28 mouse cellular contexts compared by ENCODE assay signal in the genomic region with DNA sequence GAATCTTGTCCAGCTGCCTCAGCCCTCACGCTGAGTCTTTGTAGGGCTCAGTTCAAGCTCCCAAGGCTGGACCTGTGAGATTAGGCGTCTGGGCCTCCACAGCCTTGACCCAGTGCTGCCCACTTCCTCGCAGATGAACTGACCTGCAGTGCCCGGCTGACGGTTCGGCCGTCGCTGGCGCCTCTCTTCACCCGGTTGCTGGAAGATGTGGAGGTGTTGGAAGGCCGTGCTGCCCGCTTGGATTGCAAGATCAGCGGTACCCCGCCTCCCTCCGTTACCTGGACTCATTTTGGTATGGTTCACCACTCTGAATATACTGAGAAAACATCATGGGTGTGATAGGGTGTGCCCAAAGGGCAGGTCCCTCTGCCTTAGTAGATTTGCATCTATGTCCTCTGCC. TPM values are rescaled to one million over a fixed set of nuclear protein-coding genes. Genes with fewer than 3 reads are reported as not detected.
DNase-seq lines count a peak whose midpoint lies in the region; ATAC-seq and TF ChIP-seq lines count a peak whose summit lies in the region.
"Had no signal": no experiment of that assay in that cellular context is flagged by ENCODE, and none has a peak within 500 bp of the region (broad histone marks: within the 10 kb centered on the region; RNA-seq: fewer than 3 reads in every experiment).

No protein-coding gene starts in this region.

- no peak overlapping the region for H3K9ac ChIP-seq in heart, adult 2 months (ENCODE audit: low read depth, low read length)
- peak overlapping the region; percentile 5; the same call in 1 of the 2 replicates for H3K9ac ChIP-seq in heart, embryonic 12.5 days
- no peak overlapping the region for H3K9ac ChIP-seq in heart, postnatal 0 days (replicated peaks; ENCODE audit: low read depth, low read length)
- H3K9ac ChIP-seq: forebrain, postnatal 0 days; hindbrain, embryonic 13.5 days; intestine, embryonic 15.5 days; kidney, embryonic 15.5 days had no signal

- no peaks in the 10 kb centered on the region; the same call in 1 of the 2 replicates for H3K36me3 ChIP-seq in heart, adult 2 months (ENCODE audit: control insufficient read depth, insufficient read depth, low read length)
- peaks cover 81% of the 10 kb centered on the region for H3K36me3 ChIP-seq in heart, embryonic 12.5 days
- H3K36me3 ChIP-seq in heart, postnatal 0 days (replicated peaks; ENCODE audit: control insufficient read depth, insufficient read depth, low read length), result peaks cover 71% of the 10 kb centered on the region
- H3K36me3 ChIP-seq: G1E had no signal

- no peak for ATAC-seq in heart, embryonic 12.5 days (ENCODE audit: insufficient number of reproducible peaks, low FRiP score)
- no peak for ATAC-seq in heart, postnatal 0 days (ENCODE audit: insufficient read depth, low read depth)
- ATAC-seq: forebrain, embryonic 14.5 days; forebrain, postnatal 0 days; hindbrain, embryonic 16.5 days; intestine, embryonic 15.5 days; Patski had no signal

- no peak overlapping the region for H3K27ac ChIP-seq in heart, adult 2 months
- 0 out of 2 replicates have a peak overlapping the region, but pooled peaks have one; percentile 5 for H3K27ac ChIP-seq in heart, embryonic 12.5 days (ENCODE audit: poor library complexity, severe bottlenecking)
- peak overlapping the region; percentile 4; the same call in 1 of the 2 replicates for H3K27ac ChIP-seq in heart, postnatal 0 days (ENCODE audit: low read depth)
- H3K27ac ChIP-seq: hindbrain, embryonic 10.5 days; hindbrain, embryonic 13.5 days; intestine, embryonic 15.5 days; kidney, embryonic 15.5 days had no signal

- TF ChIP-seq CTCF in heart, adult 2 months (IDR thresholded peaks at IDR 0.05), result no peak
- TF ChIP-seq CTCF in heart, postnatal 0 days (IDR thresholded peaks at IDR 0.05; ENCODE audit: low read depth), result no peak

- H3K4me3 ChIP-seq in heart, adult 2 months, result no peak overlapping the region
- no peak overlapping the region for H3K4me3 ChIP-seq in heart, embryonic 12.5 days
- no peak overlapping the region for H3K4me3 ChIP-seq in heart, postnatal 0 days (ENCODE audit: low read depth, low read length)
- H3K4me3 ChIP-seq: hindbrain, embryonic 10.5 days; hindbrain, embryonic 13.5 days; intestine, embryonic 15.5 days; kidney, embryonic 15.5 days had no signal

- 72% methylated on average over 15 of the region's 15 CpGs for WGBS in heart, adult 2 months
- WGBS in heart, embryonic 12.5 days, result 89% methylated on average over 15 of the region's 15 CpGs
- 86% methylated on average over 15 of the region's 15 CpGs for WGBS in heart, postnatal 0 days

- intact Hi-C loops in heart, adult 2 months (cut with DNase I), result loop anchor here (5.0 kb wide), 1 partner anchor 34 kb away; no protein-coding TSS in a partner anchor
- intact Hi-C loops in heart, postnatal 25 days (cut with DNase I), result loop anchor here (5.0 kb wide), 1 partner anchor 34 kb away; no protein-coding TSS in a partner anchor

- TF ChIP-seq EP300 in heart, adult 2 months (IDR thresholded peaks at IDR 0.05; ENCODE audit: insufficient read depth, low read depth, low read length), result no peak
- TF ChIP-seq EP300 in heart, postnatal 0 days (IDR thresholded peaks at IDR 0.05; ENCODE audit: low read depth), result no peak

- no peaks in the 10 kb centered on the region for H3K9me3 ChIP-seq in heart, embryonic 12.5 days (replicated peaks)
- H3K9me3 ChIP-seq in heart, postnatal 0 days (replicated peaks; ENCODE audit: control insufficient read depth, low read length), result no peaks in the 10 kb centered on the region
- H3K9me3 ChIP-seq: G1E; hindbrain, embryonic 10.5 days; hindbrain, embryonic 13.5 days; intestine, embryonic 15.5 days; kidney, embryonic 15.5 days had no signal

- H3K79me2 ChIP-seq in heart, adult 2 months (replicated peaks; ENCODE audit: control insufficient read depth, insufficient read depth, low read length), result no peaks in the 10 kb centered on the region

- H3K4me2 ChIP-seq in heart, embryonic 12.5 days, result no peak overlapping the region
- H3K4me2 ChIP-seq in heart, postnatal 0 days (ENCODE audit: low read depth, low read length), result no peak overlapping the region
- H3K4me2 ChIP-seq: hindbrain, embryonic 13.5 days; intestine, embryonic 15.5 days; kidney, embryonic 15.5 days had no signal

- no peaks in the 10 kb centered on the region; the same call in 1 of the 2 replicates for H3K4me1 ChIP-seq in heart, adult 2 months (ENCODE audit: control insufficient read depth, insufficient read depth, low read length)
- H3K4me1 ChIP-seq in heart, embryonic 12.5 days (replicated peaks), result peaks cover 76% of the 10 kb centered on the region
- H3K4me1 ChIP-seq in heart, postnatal 0 days (ENCODE audit: control insufficient read depth, insufficient read depth), result 0 out of 2 replicates have a peak, but pooled peaks cover 3% of the 10 kb centered on the region
- H3K4me1 ChIP-seq: intestine, embryonic 15.5 days had no signal

- H3K27me3 ChIP-seq in heart, adult 2 months (ENCODE audit: control insufficient read depth, insufficient read depth, low read length), result no peaks in the 10 kb centered on the region
- no peaks in the 10 kb centered on the region for H3K27me3 ChIP-seq in heart, embryonic 12.5 days (replicated peaks)
- H3K27me3 ChIP-seq in heart, postnatal 0 days (ENCODE audit: control insufficient read depth, insufficient read depth, low read length), result no peaks in the 10 kb centered on the region
- H3K27me3 ChIP-seq: CH12.LX; intestine, embryonic 15.5 days; kidney, embryonic 15.5 days; Patski had no signal

- DNase-seq in heart, adult 11 months, result peak; percentile 89
- no peak for DNase-seq in heart, adult 2 months
- DNase-seq in heart, postnatal 25 days (ENCODE audit: low spot score), result no peak
- no peak for DNase-seq in heart, postnatal 0 days (ENCODE audit: low spot score)
- no peak for DNase-seq in heart, adult 18-20 months
- DNase-seq: adrenal gland, postnatal 10 days; adrenal gland, postnatal 36 days; B cell, adult 2 months; cerebellum, adult 18-20 months; cerebellum, adult 9-10 months; cerebellum, postnatal 14 days; forebrain, postnatal 0 days; gastrocnemius, postnatal 10 days; gastrocnemius, postnatal 36 days; heart, postnatal 14 days; kidney, adult 11 months; kidney, adult 8-10 months had no signal

- TF ChIP-seq POLR2A in heart, adult 2 months (IDR thresholded peaks at IDR 0.05; ENCODE audit: insufficient read depth, low read depth, low read length), result no peak

RNA-seq across cellular contexts. Expression of a gene that starts 29.6 kb away (rescaled TPM):
- 10 to 100 TPM; 38.9 to 39.9 TPM for total RNA-seq in heart, adult 2 months (2021)
- 91.3 and 94.6 TPM in 2 replicates for polyA plus RNA-seq in heart, adult 2 months (2012; rRNA removed)
- 67.7 and 69.1 TPM in 2 replicates for polyA plus RNA-seq in heart, embryonic 12.5 days (2016; fragmentation: Nextera tagmentation; extraction: Ambion mirVana)
- total RNA-seq in heart, postnatal 25 days (2021), result 10 to 100 TPM; 36.6 to 37.3 TPM
- 74.7 and 85.2 TPM in 2 replicates for total RNA-seq in heart, postnatal 0 days (2014; rRNA removed; ENCODE audit: low replicate concordance)
- 47.4 and 55.9 TPM in 2 replicates for polyA plus RNA-seq in heart, postnatal 0 days (2015; fragmentation: Nextera tagmentation; extraction: Ambion mirVana)
- 10 to 100 TPM; 34.5 to 38.2 TPM for total RNA-seq in heart, adult 18-20 months (2021)

RNA-seq across cellular contexts. Expression of a gene that starts 31.1 kb away (rescaled TPM):
- total RNA-seq in heart, adult 2 months (2021), result 100 to 1,000 TPM; 131 to 135 TPM
- polyA plus RNA-seq in heart, adult 2 months (2012; rRNA removed), result 94.0 and 109 TPM in 2 replicates
- 61.5 and 67.4 TPM in 2 replicates for polyA plus RNA-seq in heart, embryonic 12.5 days (2016; fragmentation: Nextera tagmentation; extraction: Ambion mirVana)
- total RNA-seq in heart, postnatal 25 days (2021), result 100 to 1,000 TPM; 141 to 144 TPM
- 95.0 and 105 TPM in 2 replicates for total RNA-seq in heart, postnatal 0 days (2014; rRNA removed; ENCODE audit: low replicate concordance)
- 26.8 and 30.2 TPM in 2 replicates for polyA plus RNA-seq in heart, postnatal 0 days (2015; fragmentation: Nextera tagmentation; extraction: Ambion mirVana)
- 100 to 1,000 TPM; 115 TPM for total RNA-seq in heart, adult 18-20 months (2021)

RNA-seq across cellular contexts. Expression of a gene that starts 44.1 kb away (rescaled TPM):
- total RNA-seq in heart, adult 2 months (2021), result not detected
- not detected in 2 replicates for polyA plus RNA-seq in heart, adult 2 months (2012; rRNA removed)
- 0.24 and 0.33 TPM in 2 replicates for polyA plus RNA-seq in heart, embryonic 12.5 days (2016; fragmentation: Nextera tagmentation; extraction: Ambion mirVana)
- total RNA-seq in heart, postnatal 25 days (2021), result not detected
- total RNA-seq in heart, postnatal 0 days (2014; rRNA removed; ENCODE audit: low replicate concordance), result not detected in 2 replicates
- 0.04 and 0.07 TPM in 2 replicates for polyA plus RNA-seq in heart, postnatal 0 days (2015; fragmentation: Nextera tagmentation; extraction: Ambion mirVana)
- total RNA-seq in heart, adult 18-20 months (2021), result not detected
- total RNA-seq: CH12.LX; gastrocnemius, postnatal 10 days; gastrocnemius, postnatal 36 days; granulocyte monocyte progenitor cell, adult 5-6 weeks; heart, postnatal 14 days had no signal

RNA-seq across cellular contexts. Expression of a gene that starts 46.0 kb away (rescaled TPM):
- 1,000 to 10,000 TPM; 1,224 to 1,521 TPM for total RNA-seq in heart, adult 2 months (2021)
- polyA plus RNA-seq in heart, adult 2 months (2012; rRNA removed), result 719 and 781 TPM in 2 replicates
- 500 and 521 TPM in 2 replicates for polyA plus RNA-seq in heart, embryonic 12.5 days (2016; fragmentation: Nextera tagmentation; extraction: Ambion mirVana)
- total RNA-seq in heart, postnatal 25 days (2021), result 1,000 to 10,000 TPM; 1,261 to 1,294 TPM
- total RNA-seq in heart, postnatal 0 days (2014; rRNA removed; ENCODE audit: low replicate concordance), result 983 and 1,187 TPM in 2 replicates
- polyA plus RNA-seq in heart, postnatal 0 days (2015; fragmentation: Nextera tagmentation; extraction: Ambion mirVana), result 601 and 639 TPM in 2 replicates
- total RNA-seq in heart, adult 18-20 months (2021), result 1,000 to 10,000 TPM; 1,347 to 1,386 TPM
- total RNA-seq: granulocyte monocyte progenitor cell, adult 5-6 weeks had no signal
